Mouse (Mus musculus) embryonic facial prominence, embryonic 12.5 days (tissue): Measurements from ENCODE around the gene Slc5a10. TPM values are rescaled to one million over a fixed set of nuclear protein-coding genes. Genes with fewer than 3 reads are reported as not detected.

Experiments
- ATAC-seq: fragments of 200-750 bp; cut with Nextera tagmentation; 2 replicates; pipeline ENCODE4 v1.8.0; 2017; ENCODE audit not compliant: insufficient number of reproducible peaks, insufficient read depth, low FRiP score, low TSS enrichment
- H3K27ac ChIP-seq: fragments of 300-500 bp; sonication (generic); 2 replicates; pipeline ENCODE4 v1.5.1; 2016; ENCODE audit warnings: mild to moderate bottlenecking
- H3K27me3 ChIP-seq: fragments of 300-500 bp; sonication (generic); 2 replicates; pipeline ENCODE4 v1.6.1; 2016; ENCODE audit warnings: mild to moderate bottlenecking, moderate library complexity
- H3K36me3 ChIP-seq: fragments of 300-500 bp; sonication (generic); 2 replicates; pipeline ENCODE4 v1.6.1; 2016; ENCODE audit warnings: mild to moderate bottlenecking
- H3K4me1 ChIP-seq: fragments of 300-500 bp; sonication (generic); 2 replicates; pipeline ENCODE4 v1.6.1; 2016
- H3K4me2 ChIP-seq: fragments of 300-500 bp; sonication (generic); replicated peaks from 2 replicates; pipeline ENCODE4 v1.6.1; 2016; ENCODE audit warnings: mild to moderate bottlenecking, moderate library complexity
- H3K4me3 ChIP-seq: fragments of 300-500 bp; sonication (generic); 2 replicates; pipeline ENCODE4 v1.5.1; 2016; ENCODE audit warnings: mild to moderate bottlenecking
- H3K9ac ChIP-seq: fragments of 300-500 bp; sonication (generic); 2 replicates; pipeline ENCODE4 v1.6.1; 2016; ENCODE audit warnings: mild to moderate bottlenecking, moderate library complexity
- H3K9me3 ChIP-seq: fragments of 300-500 bp; sonication (generic); 2 replicates; pipeline ENCODE4 v1.6.1; 2016; ENCODE audit warnings: mild to moderate bottlenecking, moderate library complexity
- WGBS: fragments of 180-500 bp; shearing (Covaris S2); methylation state at CpG from one replicate; pipeline ENCODE4 v1.1.7; 2016; 5-methylcytosine and 5-hydroxymethylcytosine counted together
- polyA plus RNA-seq: library from polyadenylated mRNA; unstranded; fragments of >200 nt; fragmentation: Nextera tagmentation; extraction: Ambion mirVana; gene quantifications from 2 replicates; pipeline ENCODE4 v1.2.1, GENCODE M21; 2016

Slc5a10 gene
- polyA plus RNA-seq, 1 experiment from 2014 or later, result 0.09 TPM

DNA sequence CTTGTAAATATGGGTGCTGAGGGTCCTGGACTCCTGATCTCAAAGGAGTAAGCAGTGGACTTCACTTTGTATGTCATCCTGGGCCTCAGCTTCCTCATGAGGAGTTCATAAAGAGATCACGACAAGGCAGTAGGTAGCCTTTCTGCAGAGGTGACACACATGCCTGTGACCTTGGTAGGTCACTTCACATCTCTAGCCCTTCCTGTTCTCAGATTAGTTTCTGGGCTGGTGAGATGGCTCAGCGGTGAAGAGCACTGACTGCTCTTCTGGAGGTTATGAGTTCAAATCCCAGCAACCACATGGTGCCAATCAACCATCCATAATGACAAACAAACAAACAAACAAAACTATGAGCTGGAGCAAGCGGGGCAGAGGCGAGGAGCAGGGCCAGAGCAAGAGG, 42.9 kb downstream of the Slc5a10 start:
- WGBS, result 88% methylated on average over 4 of the region's 4 CpGs
- Histone ChIP-seq H3K9me3 (no peaks in the 10 kb centered on the region), H3K9ac (no peak overlapping the region), H3K4me2 (no peak overlapping the region), H3K4me3 (no peak overlapping the region), H3K4me1 (peaks cover 31% of the 10 kb centered on the region), H3K27me3 (peaks cover 4% of the 10 kb centered on the region; the same call in 1 of the 2 replicates), H3K27ac (no peak overlapping the region), H3K36me3 (no peaks in the 10 kb centered on the region)
- no peak for ATAC-seq

GRCm38 (mm10) chr11:61676216-61676854, 44.3 kb downstream of the Slc5a10 start:
- H3K9me3 ChIP-seq, result no peaks in the 10 kb centered on the region
- no peak for ATAC-seq
- no peak overlapping the region for H3K9ac ChIP-seq
- no peaks in the 10 kb centered on the region for H3K36me3 ChIP-seq
- no peak overlapping the region for H3K4me3 ChIP-seq
- 0 out of 2 replicates have a peak overlapping the region, but pooled peaks have one; percentile 3 for H3K4me2 ChIP-seq
- H3K27me3 ChIP-seq, result 0 out of 2 replicates have a peak, but pooled peaks cover 6% of the 10 kb centered on the region
- 30% methylated on average over 7 of the region's 7 CpGs for WGBS
- peak overlapping the region; percentile 32 for H3K27ac ChIP-seq
- peaks cover 31% of the 10 kb centered on the region for H3K4me1 ChIP-seq

GRCm38 (mm10) chr11:61675332-61675731, 45.3 kb downstream of the Slc5a10 start:
- H3K27me3 ChIP-seq, result 0 out of 2 replicates have a peak, but pooled peaks cover 9% of the 10 kb centered on the region
- no peak overlapping the region for H3K4me2 ChIP-seq
- H3K9ac ChIP-seq, result no peak overlapping the region
- 0 out of 2 replicates have a peak overlapping the region, but pooled peaks have one; percentile 32 for H3K27ac ChIP-seq
- H3K9me3 ChIP-seq, result no peaks in the 10 kb centered on the region
- H3K36me3 ChIP-seq, result no peaks in the 10 kb centered on the region
- H3K4me3 ChIP-seq, result no peak overlapping the region
- WGBS, result 57% methylated on average over 2 of the region's 2 CpGs
- ATAC-seq, result no peak
- H3K4me1 ChIP-seq, result peaks cover 31% of the 10 kb centered on the region

DNA sequence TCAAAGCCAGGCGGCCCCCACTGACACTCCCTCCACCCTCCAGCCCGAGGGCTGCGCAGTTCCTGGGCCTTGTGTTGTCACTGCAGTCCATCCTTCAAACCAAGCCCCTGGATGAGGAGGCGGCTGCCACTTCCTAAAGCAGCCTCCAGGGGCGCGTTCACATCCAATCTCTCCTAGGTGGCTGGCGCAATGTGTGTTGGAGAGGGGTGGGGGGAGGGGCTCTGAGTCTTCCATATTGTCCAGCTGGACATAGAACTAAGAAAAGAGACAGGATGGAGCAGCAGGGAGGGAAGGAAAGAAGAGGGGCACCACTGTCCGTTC, 45.8 kb downstream of the Slc5a10 start:
- H3K27ac ChIP-seq, result 0 out of 2 replicates have a peak overlapping the region, but pooled peaks have one; percentile 32
- 0 out of 2 replicates have a peak, but pooled peaks cover 9% of the 10 kb centered on the region for H3K27me3 ChIP-seq
- no peak for ATAC-seq
- H3K4me2 ChIP-seq, result peak overlapping the region; percentile 13; the same call in 1 of the 2 replicates
- whole genome bisulfite sequencing, result 2% methylated on average over 8 of the region's 8 CpGs
- H3K9ac ChIP-seq, result peak overlapping the region; percentile 19; the same call in 1 of the 2 replicates
- no peak overlapping the region for H3K4me3 ChIP-seq
- no peaks in the 10 kb centered on the region for H3K36me3 ChIP-seq
- peaks cover 31% of the 10 kb centered on the region for H3K4me1 ChIP-seq
- H3K9me3 ChIP-seq, result no peaks in the 10 kb centered on the region

DNA sequence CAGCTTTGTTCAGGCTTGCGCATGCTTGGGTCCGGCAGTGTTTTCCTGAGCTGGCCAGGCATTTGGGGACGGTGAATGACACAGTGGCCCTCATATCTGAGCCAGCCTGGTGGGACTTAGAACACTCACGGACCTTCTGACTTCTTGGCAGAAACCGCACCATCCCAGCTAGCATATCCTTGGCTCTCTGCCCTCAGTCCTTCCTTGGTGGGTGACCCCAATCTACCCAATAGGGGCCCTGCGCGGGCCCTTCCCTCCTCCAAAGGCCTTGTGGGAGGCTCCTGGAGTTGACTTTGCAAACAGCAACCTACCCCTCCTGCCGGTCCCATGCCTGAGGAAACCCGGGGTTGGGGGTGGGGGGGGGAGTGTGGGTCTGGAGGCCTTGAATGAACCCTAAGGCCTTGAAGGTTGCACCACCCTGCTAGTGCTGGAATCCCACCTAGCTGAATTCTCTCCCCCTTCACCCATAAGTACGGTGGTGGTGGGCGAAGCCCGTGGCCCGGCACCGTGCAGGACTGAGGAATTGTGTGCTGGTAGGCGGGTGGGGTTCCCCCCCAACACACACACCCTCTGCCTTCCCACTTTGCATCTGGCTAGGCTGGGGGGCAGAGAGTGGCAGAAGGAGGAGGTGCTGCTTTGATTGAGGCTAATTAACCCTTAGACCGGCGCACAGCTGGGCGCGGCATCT, 46.3 kb downstream of the Slc5a10 start:
- Histone ChIP-seq H3K4me1 (peaks cover 31% of the 10 kb centered on the region), H3K4me2 (peak overlapping the region; percentile 13; the same call in 1 of the 2 replicates), H3K36me3 (no peaks in the 10 kb centered on the region), H3K9ac (peak overlapping the region; percentile 19; the same call in 1 of the 2 replicates), H3K27me3 (0 out of 2 replicates have a peak, but pooled peaks cover 9% of the 10 kb centered on the region), H3K4me3 (no peak overlapping the region), H3K27ac (no peak overlapping the region), H3K9me3 (no peaks in the 10 kb centered on the region)
- ATAC-seq, result no peak
- WGBS, result 23% methylated on average over 19 of the region's 19 CpGs

DNA sequence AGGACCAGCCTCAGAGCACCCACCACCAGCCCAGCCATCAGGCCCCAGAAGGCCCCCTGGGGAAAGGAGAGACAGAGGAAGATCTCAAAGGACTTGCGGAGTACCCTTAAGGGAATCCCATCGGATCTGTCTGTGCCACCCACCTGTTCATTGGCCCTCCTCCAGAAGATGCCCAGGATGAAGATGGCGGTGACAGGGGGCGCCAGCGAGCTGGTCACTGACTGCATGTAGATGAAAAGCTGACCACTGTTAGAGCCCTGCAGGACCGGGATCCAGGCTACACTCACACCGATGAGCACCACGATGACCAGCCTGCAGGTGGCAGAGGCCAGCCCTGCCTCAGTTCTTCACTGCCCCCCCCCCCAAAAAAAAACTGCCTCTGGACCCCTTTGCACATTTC, 46.9 kb downstream of the Slc5a10 start:
- Histone ChIP-seq H3K9me3 (no peaks in the 10 kb centered on the region), H3K4me1 (peaks cover 31% of the 10 kb centered on the region), H3K27me3 (0 out of 2 replicates have a peak, but pooled peaks cover 9% of the 10 kb centered on the region), H3K4me2 (no peak overlapping the region), H3K36me3 (no peaks in the 10 kb centered on the region), H3K27ac (no peak overlapping the region), H3K4me3 (no peak overlapping the region), H3K9ac (peak overlapping the region; percentile 15; the same call in 1 of the 2 replicates)
- ATAC-seq, result no peak
- WGBS, result 34% methylated on average over 8 of the region's 8 CpGs

GRCm38 (mm10) chr11:61671781-61672383, 48.7 kb downstream of the Slc5a10 start:
- Histone ChIP-seq H3K9ac (no peak overlapping the region), H3K9me3 (no peaks in the 10 kb centered on the region), H3K27ac (no peak overlapping the region), H3K4me1 (peaks cover 28% of the 10 kb centered on the region), H3K4me3 (no peak overlapping the region), H3K4me2 (no peak overlapping the region), H3K36me3 (no peaks in the 10 kb centered on the region), H3K27me3 (0 out of 2 replicates have a peak, but pooled peaks cover 9% of the 10 kb centered on the region)
- no peak for ATAC-seq
- WGBS, result 63% methylated on average over 19 of the region's 19 CpGs

DNA sequence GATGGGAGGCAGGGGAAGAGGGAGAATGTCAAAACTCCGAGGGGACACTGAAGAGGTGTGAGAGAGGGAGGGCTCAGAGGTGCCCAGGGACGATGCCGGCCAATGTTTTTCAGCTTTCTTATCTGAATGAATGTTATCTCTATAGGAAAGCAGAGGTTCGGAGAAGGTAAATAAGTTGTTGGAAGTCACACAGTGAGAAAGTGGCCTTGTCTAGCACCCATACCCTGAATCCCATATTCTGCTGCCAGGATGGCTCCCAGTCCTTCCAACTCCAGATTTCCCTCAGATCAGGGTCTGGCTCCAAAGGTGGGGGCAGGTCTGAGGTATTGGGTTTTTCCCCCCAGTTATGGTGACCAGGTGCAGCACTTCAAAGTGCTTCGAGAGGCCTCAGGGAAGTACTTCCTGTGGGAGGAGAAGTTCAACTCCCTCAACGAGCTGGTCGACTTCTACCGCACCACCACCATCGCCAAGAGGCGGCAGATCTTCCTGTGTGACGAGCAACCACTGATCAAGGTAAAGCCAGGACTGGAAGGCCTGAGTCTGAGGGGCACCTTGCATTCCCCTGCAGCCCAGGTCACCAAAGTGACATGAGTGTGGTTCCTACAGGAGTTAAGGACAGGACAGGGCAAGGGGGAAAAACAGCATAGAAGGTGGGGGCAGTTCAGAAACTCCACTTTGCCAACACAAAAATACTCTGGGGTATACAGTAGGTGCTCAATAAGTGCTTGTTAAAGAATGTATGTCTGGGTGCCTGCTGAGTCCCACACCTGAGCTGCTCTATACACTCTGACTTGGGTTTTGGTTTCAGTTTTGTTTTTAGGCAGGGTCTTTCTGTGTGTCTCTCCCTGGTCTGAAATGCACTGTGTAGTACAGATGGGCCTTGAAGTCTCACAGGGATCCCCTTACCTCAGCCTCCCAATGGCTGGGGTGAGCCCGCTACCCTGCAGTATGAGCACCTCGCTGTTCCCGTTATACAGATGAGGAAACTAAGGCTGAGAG, 50.8 kb downstream of the Slc5a10 start:
- Histone ChIP-seq H3K4me3 (no peak overlapping the region), H3K9me3 (no peaks in the 10 kb centered on the region), H3K9ac (no peak overlapping the region), H3K27me3 (0 out of 2 replicates have a peak, but pooled peaks cover 9% of the 10 kb centered on the region), H3K4me1 (peaks cover 8% of the 10 kb centered on the region), H3K36me3 (no peaks in the 10 kb centered on the region), H3K27ac (no peak overlapping the region), H3K4me2 (no peak overlapping the region)
- ATAC-seq, result no peak
- 71% methylated on average over 14 of the region's 14 CpGs for WGBS

- no peak for ATAC-seq
- Histone ChIP-seq H3K9me3 (no peaks in the 10 kb centered on the region), H3K36me3 (no peaks in the 10 kb centered on the region), H3K4me3 (no peak overlapping the region), H3K9ac (no peak overlapping the region), H3K27ac (no peak overlapping the region), H3K4me2 (no peak overlapping the region), H3K27me3 (0 out of 2 replicates have a peak, but pooled peaks cover 6% of the 10 kb centered on the region), H3K4me1 (no peaks in the 10 kb centered on the region)
- 64% methylated on average over 5 of the region's 5 CpGs for WGBS
These were observed 52.8 kb downstream of the Slc5a10 start for GRCm38 (mm10) chr11:61667782-61668181.

DNA sequence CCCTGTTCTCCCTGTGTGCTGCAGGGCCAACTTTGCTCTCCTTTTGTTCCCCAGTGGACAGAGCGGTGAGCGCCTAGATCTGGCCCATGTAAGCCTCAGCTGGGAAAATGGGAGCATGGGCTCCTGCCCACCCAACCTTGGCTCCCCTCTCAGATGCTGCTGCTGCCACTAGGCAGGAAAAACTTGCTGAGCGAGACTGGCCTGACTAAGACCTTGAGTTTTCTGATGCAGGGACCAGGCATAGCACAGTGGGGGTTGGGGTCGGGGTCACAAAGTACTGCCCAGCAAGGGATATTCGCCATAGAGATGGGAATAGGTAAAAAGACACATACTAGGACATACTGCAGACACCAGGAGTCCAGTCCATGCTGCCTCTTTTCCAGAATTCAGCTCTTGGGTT, 53.4 kb downstream of the Slc5a10 start:
- no peaks in the 10 kb centered on the region for H3K36me3 ChIP-seq
- H3K27ac ChIP-seq, result no peak overlapping the region
- ATAC-seq, result no peak
- no peaks in the 10 kb centered on the region for H3K4me1 ChIP-seq
- H3K27me3 ChIP-seq, result 0 out of 2 replicates have a peak, but pooled peaks cover 6% of the 10 kb centered on the region
- H3K9ac ChIP-seq, result no peak overlapping the region
- 78% methylated on average over 5 of the region's 5 CpGs for WGBS
- no peak overlapping the region for H3K4me3 ChIP-seq
- no peaks in the 10 kb centered on the region for H3K9me3 ChIP-seq
- no peak overlapping the region for H3K4me2 ChIP-seq
